Mouse (Mus musculus): ENCODE measurements around the gene Naa20. TPM values are rescaled to one million over a fixed set of nuclear protein-coding genes. Genes with fewer than 3 reads are reported as not detected.
A peak's percentile ranks its signal among the peaks of the same experiment; 100 is the strongest.

The Naa20 gene
- total RNA-seq, 1 experiment from 2014 or later: 69.9 TPM

DNA sequence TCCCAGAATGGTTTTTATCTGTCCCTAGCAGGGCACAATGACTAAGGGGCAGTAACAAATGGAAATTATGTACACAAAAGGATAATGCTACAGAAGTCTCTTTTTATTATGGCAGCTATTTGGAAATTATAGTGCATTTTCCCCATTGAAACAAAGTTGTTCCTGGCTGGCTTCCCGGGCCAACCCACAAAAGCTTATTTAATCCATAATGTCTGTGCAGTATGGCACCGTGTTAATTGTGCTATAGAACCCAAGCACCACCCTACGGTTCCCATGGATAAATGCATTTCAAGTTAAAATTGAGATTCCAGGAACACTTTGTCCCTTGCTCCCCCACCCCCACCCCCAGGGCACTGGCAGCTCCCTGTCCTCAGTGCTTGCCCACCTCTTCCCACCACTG, 42.4 kb downstream of the Naa20 start:
- no peak for ATAC-seq (replicated peaks; ENCODE audit: low read depth, poor library complexity, severe bottlenecking)

DNA sequence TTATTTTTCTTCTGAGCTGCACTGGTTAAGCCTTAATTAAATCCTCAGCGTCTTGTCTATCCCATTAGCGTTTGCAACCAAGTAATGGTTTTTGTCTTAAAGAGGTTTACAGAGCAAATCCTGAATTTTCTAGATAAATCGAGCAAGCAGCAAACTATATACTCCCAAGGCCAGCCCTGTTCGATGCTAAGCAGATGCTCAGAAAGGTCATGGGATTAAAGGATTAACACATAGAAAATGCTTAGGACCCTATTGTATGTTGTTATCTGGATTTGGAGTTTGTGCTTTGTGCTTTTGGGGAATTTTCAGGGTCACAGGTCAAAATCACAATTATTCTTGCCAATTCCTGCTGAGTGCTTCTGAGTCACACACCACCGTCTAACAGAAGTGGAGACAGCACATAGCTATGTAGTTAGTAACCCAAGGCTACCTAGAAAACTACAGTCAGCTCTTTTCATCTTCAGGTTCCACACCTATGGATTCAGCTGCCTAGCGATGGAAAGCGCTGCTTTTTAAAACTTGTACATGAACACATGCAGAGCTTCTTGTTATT, 46.6 kb downstream of the Naa20 start:
- no peak for ATAC-seq (replicated peaks; ENCODE audit: low read depth, poor library complexity, severe bottlenecking)

DNA sequence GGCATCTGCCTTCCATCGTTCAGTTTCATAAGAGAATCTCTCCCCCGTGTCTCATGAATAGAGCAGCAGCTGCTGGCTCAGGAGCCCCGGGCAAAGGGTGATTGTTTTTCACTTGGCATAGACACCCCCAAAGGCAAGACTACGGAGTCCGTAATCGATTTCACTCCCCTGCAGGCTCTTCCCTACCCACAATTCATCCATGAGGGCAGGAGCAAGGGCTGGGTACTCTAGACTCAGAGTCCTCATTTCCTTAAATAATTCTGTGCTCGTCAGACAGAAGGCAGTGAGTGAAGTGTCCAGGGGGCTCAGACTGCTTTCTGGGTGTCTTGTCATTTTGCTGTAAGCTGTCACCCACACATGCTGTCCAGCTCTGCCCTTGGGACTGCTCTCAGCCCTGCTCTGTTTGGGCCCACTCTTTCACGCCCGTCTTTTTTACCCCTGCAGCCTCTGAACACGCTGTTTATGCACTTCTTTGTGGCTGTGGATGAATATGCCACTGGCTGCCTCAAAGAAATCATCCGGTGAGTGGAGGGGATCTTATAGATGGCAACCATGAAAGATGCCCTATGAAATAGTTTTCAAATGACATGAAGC, 47.7 kb downstream of the Naa20 start:
- ATAC-seq (replicated peaks; ENCODE audit: low read depth, poor library complexity, severe bottlenecking): no peak

DNA sequence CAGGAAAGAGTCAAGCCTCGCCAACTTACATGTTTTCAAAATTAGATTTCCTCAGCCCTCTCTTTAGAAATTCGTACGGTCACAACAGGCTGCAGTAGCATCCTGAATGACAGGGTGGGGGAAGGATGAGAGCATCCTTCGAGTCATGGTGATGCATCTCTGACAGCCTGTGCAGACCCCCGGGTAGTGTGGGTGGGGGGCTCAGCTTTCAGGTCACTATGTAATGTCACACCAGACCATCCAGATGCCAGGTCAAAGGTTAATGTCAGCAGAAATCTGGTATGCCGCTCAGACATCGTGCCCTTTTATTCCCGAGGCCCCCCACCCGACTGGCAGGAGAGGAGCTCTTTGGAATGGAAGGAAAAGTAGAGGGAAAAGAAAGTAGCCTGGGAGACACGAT, 48.3 kb downstream of the Naa20 start:
- no peak for ATAC-seq (replicated peaks; ENCODE audit: low read depth, poor library complexity, severe bottlenecking)

DNA sequence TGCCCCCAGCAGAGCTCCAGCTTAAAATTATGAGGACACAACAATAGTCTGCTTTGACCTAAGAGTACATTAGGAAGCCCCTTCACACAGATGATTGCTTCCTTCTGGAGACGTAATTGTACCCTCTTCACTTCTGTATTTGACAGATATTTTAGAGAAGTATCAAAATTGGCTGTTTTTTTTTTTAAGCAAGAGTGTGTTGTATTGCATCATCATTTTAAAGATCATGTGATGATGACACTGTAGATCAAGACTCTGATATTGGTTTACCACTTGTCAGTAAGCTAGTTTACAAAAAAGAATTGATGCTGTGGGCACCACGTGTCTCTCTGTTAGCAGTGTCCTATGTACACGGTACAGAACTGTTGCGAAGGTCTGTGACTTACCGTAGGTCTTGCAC, 50.8 kb downstream of the Naa20 start:
- peak; percentile 71 for ATAC-seq (replicated peaks; ENCODE audit: low read depth, poor library complexity, severe bottlenecking)

DNA sequence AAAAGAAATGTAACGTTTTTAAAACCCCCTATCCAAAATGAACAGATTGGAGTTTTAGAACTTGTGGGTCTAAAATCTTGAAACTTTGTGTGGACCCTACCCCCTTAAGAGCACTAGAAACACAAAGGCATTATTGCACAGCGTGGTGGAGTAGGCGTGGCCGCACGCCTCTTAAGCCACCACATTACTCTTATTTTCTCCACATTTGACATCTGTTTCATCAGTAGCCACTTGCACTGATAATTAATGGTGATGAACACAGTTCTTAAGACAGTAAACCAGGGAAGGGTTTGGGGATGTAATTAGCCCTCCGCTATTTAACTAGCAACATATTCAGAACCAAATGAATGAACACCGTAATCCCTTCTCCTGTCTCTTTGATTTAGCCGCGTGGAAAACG, 53.9 kb downstream of the Naa20 start:
- ATAC-seq (replicated peaks; ENCODE audit: low read depth, poor library complexity, severe bottlenecking): no peak; the same call in 1 of the 2 replicates

DNA sequence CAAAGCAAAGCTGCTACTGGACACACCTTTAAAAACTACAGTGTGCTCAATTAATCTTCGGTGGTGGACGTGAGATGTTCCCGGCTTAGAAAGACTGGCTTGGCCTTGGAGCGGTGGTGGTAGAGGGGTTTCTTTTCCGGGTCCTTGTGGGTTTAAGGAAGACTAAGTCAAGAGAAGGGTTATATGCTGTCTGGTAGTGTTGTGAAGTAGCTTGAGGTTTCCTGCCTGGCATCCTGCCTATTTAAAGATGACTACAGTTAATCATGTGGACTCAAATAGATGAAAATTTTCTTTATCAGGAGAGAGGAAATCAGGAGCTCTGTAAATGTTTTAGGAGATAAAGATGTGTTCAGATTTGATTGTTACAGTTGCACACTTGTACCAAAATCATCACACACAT, 54.4 kb downstream of the Naa20 start:
- ATAC-seq (replicated peaks; ENCODE audit: low read depth, poor library complexity, severe bottlenecking): peak; percentile 51

DNA sequence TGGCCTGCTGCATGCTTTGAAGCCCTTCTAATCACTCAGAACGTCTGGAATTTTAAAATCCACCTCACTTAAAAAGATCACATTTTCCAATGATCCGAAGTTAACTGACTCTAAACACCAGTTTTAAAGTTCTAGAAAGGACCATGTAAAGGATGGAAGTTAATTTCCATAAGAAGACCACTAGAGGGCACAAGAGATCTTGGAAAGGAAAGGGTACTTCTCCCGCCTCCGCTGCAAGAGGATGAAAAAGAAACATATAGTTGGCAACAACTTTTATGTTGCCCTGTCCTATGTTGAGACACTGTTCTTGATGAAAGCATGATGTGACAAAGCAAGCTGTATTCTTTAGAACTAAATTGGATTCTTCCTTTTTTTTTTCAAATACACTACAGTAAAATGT, 55.6 kb downstream of the Naa20 start:
- ATAC-seq (replicated peaks; ENCODE audit: low read depth, poor library complexity, severe bottlenecking): peak; percentile 68

DNA sequence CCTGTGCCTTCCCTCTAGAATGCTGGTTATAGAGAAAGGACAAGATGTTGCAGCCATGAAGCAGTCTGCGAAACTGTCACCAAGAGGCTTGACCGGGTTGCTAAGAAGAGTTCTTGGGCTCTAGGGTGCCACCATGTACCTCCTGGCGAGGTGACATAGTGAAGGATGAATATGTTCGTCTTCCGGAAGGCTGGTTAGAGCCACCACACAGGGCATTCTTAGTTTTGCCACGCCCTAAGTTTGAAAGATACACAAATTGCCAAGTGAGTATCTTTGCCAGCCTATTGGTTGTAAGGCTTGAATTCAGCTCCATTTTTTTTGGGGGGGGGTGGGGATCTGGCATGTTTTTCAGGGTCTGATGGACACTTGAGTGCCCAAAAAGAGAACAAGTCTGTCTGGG, 56.2 kb downstream of the Naa20 start:
- no peak for ATAC-seq (replicated peaks; ENCODE audit: low read depth, poor library complexity, severe bottlenecking)

DNA sequence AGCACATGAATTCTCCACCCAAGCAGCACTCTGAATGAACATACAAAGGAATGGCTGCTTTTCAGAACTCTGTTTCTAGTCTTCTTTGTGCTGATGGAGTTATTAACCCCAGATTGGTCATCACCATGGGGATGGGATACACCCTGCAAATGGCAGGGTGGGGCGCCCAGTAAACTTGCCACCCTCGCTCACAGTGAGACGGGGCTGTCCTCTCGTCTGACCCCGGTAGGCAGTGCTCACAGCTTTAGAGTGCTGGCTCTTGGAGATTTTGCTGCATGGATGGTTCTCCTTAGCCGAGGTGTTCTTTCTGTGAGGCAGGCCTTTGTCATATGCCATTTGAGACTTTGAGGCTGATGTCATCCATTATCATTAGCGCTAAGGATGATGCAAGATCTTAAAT, 56.7 kb downstream of the Naa20 start:
- ATAC-seq (replicated peaks; ENCODE audit: low read depth, poor library complexity, severe bottlenecking): no peak

DNA sequence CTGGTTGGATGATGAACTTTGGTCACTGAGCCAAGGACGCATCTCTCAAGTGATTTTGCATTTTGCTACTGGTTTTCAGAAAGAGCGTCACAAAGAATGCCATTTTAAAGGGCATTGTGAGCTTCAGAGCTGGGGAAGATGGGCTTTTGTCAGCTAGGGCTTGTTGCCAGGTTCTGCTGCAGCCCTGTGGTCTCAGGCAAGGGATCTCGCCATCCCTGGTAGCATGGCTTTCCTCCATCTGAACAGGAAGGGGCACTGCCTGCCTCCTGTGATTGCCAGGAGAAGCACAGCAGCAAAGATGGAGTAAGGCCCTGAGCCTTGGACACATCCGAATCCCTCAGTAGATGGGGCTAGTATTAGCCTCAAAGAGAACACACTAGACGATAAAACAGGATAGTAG, 60.0 kb downstream of the Naa20 start:
- ATAC-seq (replicated peaks; ENCODE audit: low read depth, poor library complexity, severe bottlenecking): no peak

Other genes with a start within 250 kb of the Naa20 start
- 3.4 and 4.7 TPM in 2 replicates for gene Rin2, start 226.9 kb upstream of the Naa20 start, total RNA-seq (2017)
- 0.34 TPM in 1 of 2 replicates, not detected in the other for gene Cfap61, start 32.7 kb downstream of the Naa20 start, total RNA-seq (2017)
- gene Crnkl1, start 32.9 kb downstream of the Naa20 start, total RNA-seq (2017): 56.3 and 78.7 TPM in 2 replicates